Mouse (Mus musculus) lung, postnatal 25 days (tissue): ENCODE data around the gene Sgk1.
A peak's percentile ranks its signal among the peaks of the same experiment; 100 is the strongest.

Experiments
- DNase-seq: peaks from one replicate; pipeline ENCODE4 v3.0.0; 2022; ENCODE audit warnings: low spot score

Gene Sgk1

DNA sequence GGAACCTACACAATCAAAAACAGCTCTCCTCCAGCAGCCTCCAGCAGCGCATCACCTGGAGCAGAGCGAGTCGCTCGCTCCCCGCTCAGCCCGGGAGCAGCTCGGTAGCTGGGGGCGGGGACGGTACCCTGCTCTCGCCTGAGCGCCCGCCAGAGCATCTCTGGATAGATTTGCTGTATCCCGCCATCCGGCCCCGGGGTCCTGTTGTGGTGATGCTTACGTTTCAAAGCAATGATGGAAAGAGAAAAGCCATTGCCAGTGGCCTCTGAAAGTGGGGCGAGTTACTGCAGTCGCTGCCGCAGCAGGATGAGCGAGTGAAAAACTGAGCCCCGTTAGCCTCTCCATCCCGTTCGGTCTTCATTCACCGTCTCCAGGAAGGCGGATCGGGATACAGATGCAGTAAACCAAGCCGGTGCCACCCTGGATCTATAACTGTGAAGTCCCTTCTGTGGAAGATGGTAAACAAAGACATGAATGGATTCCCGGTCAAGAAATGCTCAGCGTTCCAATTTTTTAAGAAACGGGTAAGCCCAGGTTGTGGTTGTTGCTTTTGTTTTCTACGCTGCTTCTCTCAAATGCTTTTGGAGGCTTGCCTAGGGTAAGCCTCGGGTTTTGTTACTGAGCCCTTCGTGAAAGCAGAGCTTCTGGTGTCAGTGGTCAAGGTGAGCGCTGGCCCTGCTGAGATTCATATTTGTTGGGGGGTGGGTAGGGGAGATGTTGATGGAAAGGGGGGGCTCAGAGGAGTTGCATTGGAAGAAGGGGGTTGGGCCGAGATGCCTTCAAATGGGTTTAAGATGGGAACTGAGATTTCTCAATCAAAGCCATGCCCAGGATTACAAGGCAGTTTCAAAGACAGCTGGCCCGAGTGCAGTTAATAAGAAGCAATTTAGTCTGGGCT lies at the start of gene Sgk1:
Gene Sgk1 (plus strand): TSS at position 1 of the 898 bp plus-strand sequence.
- no peak for DNase-seq

DNA sequence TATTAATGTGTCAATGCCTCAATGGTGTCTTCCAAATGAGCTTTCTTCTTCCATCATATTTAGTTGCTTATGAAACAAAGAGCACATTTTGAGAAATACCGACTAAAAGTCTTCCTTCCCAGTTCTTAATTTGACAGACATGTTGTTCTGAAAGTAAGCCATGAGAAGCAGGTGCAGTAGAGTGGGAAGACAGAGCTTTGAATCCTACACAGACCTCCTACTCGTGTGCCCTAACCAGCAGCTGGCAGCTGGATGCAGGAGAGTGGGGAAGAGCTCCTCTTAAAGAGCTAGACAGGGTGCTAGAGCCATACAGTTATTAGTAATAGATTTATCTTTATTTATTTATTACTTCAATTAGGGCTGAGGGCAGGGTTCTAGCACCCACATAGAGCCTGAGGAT lies 49.7 kb upstream of the Sgk1 start:
- no peak for DNase-seq

GRCm38 (mm10) chr10:21833757-21834156 lies 48.2 kb upstream of the Sgk1 start:
- DNase-seq = no peak

DNA sequence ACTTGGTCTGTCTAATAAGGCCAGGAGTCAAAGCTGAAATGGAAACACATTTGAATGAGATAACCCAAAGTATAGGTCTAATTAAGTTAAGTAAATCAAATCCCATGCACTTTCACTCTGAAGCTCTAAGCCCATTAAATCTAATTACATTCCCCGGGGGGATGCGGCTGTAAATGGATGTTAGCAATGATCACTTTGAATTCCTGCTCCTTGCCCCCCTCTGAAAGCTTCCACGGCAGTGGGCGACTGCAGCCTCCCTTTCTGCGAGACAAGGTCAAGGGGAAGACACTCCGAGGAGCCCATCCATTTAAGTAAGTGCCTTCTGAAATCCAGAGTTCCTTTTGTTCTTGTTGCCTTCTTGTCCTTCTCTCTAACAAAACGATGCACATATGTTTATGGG lies 46.9 kb upstream of the Sgk1 start:
- no peak for DNase-seq

GRCm38 (mm10) chr10:21839248-21840155 lies 42.5 kb upstream of the Sgk1 start:
- no peak for DNase-seq

- DNase-seq = no peak
Measured at GRCm38 (mm10) chr10:21843326-21843725, 38.7 kb upstream of the Sgk1 start.

GRCm38 (mm10) chr10:21843861-21844260 lies 38.1 kb upstream of the Sgk1 start:
- no peak for DNase-seq

DNA sequence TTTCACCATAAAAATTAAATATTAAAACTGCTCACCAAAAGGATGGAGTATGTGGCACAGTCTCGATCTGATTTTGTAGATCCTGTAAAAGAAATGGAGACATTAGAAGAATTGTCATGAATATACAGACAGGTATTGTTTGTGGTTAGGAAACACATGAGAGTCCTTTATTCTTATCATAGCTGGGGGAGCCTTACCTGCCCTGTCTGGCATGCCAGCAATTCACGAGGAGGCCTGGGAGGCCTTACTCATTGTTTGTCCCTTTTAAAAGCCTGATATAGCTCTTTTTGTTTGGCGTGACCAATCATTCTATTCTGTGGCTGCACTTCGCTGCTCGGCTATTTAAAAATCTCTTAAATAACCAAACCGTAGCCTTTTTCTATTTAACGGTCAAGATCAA lies 37.6 kb upstream of the Sgk1 start:
- no peak for DNase-seq

DNA sequence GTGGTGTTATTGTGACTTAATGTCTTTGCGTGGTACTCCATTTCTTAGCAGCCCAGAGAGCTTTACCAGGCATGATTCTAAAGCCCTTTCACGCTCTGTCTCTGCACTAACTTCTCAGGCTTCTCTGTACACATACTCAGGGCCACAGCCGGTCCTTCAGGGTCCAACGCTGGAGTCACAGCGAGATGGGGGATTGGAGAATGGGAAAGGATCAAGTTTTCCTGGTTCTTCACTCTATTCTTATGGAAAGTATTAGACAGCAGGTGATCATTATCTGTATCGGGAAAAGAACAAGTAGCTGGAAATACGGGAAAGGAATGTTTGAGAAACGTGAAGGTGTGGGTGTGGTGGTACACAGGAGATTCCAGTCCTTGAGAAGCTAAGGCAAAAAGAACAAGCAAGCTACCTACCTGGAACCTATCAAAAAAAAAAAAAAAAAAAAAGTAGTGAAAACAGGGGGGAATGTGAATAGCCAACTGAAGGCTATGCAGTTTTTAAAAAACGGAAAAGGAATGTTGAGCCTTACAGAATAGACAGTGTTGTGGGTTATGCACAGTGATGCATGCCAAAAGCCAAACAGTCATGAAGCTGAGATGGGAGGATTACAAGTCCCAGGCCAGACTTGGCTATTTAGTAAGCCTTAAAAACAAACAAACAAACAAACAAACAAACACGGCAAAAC lies 36.2 kb upstream of the Sgk1 start:
- no peak for DNase-seq

DNA sequence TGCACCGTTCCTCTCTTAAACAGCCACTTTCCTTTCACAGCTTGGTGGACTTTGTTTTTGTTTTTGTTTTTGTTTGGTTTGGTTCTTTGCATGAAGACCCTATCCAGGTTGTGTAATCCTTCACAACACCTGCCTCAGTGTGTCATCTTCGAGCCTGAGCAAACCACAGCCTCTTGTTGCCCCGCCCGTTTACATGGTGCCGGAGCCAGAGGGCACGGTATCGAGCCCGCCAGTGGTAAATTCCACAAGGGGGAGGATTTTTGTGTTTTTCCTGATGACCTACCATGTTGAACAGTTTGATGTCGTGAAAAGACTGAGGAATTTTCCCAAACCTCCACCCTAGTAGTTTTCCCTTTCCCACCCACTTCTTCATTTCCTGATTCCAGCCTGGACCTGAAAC lies 35.6 kb upstream of the Sgk1 start:
- no peak for DNase-seq

DNA sequence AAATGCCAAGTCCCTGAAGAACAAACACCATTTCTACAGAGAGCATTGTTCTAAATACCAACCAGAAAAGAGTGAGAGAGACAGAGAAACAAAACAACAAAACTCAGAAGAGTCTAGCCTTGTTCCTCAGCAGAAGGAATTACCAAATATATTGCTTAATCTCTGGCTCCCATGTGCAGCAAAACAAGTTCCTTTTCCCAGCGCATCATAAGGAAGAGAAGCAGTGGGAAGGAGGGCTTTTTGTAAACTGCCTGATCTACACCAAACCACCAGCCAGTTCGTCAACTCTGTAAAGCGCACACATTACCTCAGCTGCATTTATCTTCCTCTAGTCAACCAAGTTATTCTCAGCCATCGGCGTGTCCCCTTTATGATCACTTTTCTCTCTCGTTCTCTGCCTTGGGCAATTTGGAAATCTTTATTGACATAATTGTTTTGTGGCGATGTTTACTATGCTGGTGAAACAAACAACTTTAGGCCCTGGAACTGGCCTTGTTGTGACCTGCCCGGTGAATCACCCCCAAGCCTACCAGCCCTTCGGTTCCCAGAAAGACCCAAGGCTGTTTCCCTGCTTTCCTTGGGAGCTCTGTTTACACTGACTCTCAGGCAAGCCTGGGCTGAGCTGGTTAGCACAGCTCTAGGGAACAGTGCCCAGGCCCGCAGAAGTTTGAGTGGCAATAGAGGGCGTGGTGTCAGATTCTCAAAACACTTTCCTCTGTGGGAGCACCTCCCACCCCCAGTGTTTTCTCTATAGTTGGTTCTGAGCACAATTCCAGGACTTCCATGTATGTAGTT lies 34.8 kb upstream of the Sgk1 start:
- peak; percentile 63 for DNase-seq

- DNase-seq = no peak
Measured at GRCm38 (mm10) chr10:21847931-21848670, 33.9 kb upstream of the Sgk1 start.

DNA sequence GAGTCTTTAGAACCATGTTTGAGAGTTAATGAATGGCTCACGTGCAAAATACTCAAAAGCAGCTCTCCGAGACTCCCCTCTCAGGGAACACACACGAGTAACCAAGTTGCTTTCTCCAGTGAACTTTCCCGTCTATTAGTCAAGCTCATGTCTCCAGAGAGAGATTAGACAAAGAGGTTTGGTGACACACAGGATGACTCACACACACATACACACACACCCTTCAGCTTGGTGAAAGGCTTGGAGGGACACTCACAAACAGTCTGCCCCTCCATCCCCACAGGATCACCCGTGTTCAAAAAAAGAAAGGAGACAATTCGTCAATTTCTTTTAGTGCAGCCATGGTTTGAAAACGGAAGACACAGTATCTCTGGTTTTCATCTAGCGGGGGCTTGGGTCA lies 32.7 kb upstream of the Sgk1 start:
- DNase-seq = no peak

- no peak for DNase-seq
Measured at GRCm38 (mm10) chr10:21850330-21850729, 31.7 kb upstream of the Sgk1 start.

DNA sequence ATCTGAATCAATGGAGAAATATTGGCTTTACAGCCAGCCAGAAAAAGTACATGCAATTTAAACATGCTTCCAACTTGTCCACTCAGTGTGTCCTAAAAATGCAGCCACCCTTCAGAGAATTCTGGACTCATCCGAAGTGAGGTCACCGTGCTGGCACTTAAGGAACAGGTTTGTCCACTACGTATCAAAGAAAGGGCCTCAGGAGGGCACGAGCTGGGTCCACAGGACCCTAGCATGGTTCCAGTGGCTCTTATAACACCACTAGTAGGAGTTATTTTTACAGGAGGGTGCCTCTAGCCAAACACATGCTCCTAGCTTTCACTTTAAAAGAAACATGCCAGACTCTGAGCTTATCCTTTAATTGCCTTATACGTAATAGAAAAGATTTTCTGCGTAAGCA lies 28.9 kb upstream of the Sgk1 start:
- peak; percentile 42 for DNase-seq

GRCm38 (mm10) chr10:21853566-21854328 lies 28.2 kb upstream of the Sgk1 start:
- DNase-seq = no peak

- no peak for DNase-seq
Measured at GRCm38 (mm10) chr10:21855338-21855737, 26.6 kb upstream of the Sgk1 start.

DNA sequence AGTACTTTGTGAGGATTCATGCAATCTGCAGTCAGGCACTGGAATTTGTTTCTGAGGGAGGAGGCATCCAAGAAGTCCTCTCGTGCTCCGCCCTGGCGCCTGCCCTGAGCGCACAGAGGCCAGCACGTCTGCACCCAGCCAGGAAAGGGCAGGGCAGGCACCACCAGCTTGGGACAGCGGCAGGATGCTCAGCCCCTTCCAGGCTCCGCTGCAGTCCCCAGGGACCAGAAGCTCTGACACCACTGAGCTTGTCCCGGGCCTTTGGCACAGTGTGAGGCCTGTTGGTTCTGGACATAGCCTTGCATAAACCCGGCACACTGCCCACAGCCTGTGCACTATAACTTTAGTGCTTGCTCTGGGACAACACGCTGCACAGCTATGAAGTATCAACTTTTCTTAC lies 24.3 kb upstream of the Sgk1 start:
- DNase-seq = peak; percentile 82

DNA sequence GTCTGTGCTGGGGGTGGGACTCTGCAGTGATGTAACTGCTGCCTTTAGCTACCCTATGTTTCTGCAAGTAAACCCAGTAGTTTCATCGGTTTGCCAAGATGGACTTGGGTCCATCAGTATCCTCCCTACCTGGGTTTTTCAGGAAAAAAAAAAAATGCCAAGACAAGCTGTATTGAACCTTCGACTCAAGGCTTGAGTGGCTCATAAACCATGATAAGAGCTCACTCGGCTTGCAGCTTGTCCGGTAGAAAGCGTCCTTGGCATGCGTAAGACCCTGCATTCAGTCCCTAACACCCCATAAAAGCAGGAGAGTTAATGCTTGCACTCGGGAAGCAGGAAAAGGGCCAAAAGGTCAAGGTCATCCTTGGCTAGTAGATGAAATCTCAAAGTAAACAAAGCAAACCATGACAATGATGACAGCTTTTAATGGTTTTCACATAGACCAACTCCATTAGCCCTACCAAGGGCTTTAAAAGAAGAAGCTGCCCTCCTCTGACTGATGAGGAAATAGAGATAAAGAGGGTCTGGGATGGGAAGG lies 23.5 kb upstream of the Sgk1 start:
- no peak for DNase-seq

GRCm38 (mm10) chr10:21866504-21866903 lies 15.5 kb upstream of the Sgk1 start:
- no peak for DNase-seq
